Mouse (Mus musculus) mesoderm, embryonic 11.5 days (tissue): ENCODE measurements around the gene Nlrp4e.
"Not testable (repeated sequence)": the region's sequence is repeated elsewhere in the genome, so short reads cannot be mapped to it uniquely, and the experiment has no call there.

Experiments
- DNase-seq: peaks from one replicate; pipeline ENCODE4 v3.0.0-alpha.2; 2012; ENCODE audit warnings: low read depth, low spot score

The Nlrp4e gene

DNA sequence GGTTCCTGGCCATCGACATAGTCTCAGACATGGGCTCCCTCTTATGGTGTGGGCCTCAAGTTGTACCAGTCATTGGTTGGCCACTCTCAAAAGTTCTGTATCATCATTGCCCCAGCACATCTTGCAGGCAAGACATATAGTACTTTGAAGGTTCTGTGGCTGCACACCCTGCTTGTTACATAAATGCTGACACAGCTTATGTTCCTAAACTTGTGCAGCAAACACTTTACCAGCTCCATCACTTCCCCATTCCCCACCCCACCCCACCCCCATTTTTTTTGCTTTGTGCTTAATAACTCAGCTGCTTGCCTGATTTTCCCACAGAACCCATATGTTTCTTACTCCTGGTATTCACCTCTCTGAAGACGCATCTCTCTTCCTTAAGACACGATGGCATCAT lies at the start of gene Nlrp4e:
Gene Nlrp4e (plus strand): TSS at position 301 of the 400 bp plus-strand sequence.
- not testable (repeated sequence) for DNase-seq

DNA sequence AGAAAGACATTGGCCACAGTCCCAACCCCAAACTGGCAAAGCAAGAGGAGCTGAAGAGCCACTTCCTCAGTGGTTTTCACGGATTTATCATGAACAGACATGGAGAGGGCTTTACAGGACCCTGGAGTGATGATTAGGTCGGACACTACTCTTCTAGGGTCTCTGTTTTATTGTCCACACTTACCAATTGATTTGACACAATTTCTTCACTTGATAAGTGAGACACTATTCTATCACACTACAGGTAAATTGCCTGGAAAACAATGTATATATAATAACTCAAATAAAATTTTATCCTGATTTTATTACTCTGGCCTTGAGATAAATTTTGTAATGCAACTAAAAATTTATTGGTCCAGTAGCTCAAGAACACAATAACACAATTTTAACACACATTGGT lies 49.4 kb upstream of the Nlrp4e start, which contains the start of gene Vmn1r166:
Gene Vmn1r166 (minus strand): TSS at position 101 of the 400 bp plus-strand sequence.
- not testable (repeated sequence) for DNase-seq

DNA sequence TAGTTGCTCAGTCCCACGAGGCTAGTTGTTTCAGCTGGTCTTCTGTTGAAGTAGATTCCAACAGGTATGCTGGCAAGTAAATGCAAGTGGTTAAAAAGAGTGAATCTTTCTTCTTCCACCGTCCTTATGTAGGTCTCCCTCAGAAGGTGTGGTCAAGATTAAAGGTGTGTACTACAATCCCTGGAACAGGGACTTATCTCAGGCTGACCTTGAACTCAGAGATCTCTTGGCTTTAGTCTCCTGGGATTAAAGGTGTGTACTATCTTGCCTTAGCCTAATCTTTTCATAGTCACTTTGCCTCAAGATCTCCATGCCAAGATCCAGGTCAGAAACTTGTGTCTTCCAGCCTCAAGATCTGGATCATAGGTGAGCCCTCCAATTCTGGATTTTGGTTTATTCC lies 22.2 kb upstream of the Nlrp4e start, which contains the start of gene Gm6902:
Gene Gm6902 (minus strand): TSS at position 101 of the 400 bp plus-strand sequence.
- not testable (repeated sequence) for DNase-seq

DNA sequence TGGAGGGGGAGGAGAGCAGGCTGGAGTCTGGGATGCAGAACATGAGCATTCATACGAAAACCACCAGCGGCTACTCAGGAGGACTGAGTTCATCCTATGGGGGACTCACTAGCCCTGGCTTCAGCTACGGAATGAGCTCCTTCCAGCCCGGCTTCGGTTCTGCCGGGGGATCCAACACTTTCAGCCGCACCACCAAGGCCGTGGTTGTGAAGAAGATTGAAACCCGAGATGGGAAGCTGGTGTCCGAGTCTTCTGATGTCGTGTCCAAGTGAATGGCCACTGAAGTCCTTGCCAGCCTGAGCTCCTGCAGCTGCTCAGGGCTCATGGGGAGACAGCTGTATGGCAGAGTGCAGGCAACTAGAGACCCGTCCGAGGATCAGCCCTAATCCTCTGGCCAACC lies 57.3 kb downstream of the Nlrp4e start:
- not testable (repeated sequence) for DNase-seq

DNA sequence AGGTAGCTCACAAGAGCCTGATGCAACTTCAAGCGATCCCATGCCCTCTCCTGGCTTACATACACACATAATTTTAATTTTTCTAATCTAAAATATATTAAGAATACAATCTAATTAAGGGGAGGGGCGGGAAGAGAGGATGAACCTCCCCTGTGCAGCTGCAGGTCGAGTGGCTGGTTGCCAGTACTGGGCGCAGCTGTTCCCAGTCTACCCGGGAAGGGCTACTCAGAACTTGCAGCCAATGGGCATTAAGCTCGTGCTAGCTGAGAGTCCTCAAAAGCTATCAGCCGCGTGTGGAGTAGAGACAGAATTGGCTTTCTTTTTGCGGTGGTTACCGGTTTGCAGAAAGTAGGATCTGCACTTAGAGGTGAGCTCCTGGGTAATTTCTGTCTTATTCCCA lies 84.6 kb downstream of the Nlrp4e start, which contains the start of gene Nlrp5:
Gene Nlrp5 (plus strand): TSS at position 301 of the 400 bp plus-strand sequence.
- DNase-seq: no peak
